23 mouse cellular contexts compared by ENCODE assay signal in genomic region chr10:62878056-62878455, GRCm38 (mm10). TPM values are rescaled to one million over a fixed set of nuclear protein-coding genes. Genes with fewer than 3 reads are reported as not detected.
A peak's percentile ranks its signal among the peaks of the same experiment; 100 is the strongest.
DNase-seq lines count a peak whose midpoint lies in the region; ATAC-seq and TF ChIP-seq lines count a peak whose summit lies in the region.
"Had no signal": no experiment of that assay in that cellular context is flagged by ENCODE, and none has a peak within 500 bp of the region (broad histone marks: within the 10 kb centered on the region; RNA-seq: fewer than 3 reads in every experiment).

No protein-coding gene starts in this region.

- TF ChIP-seq POLR2A in CH12.LX (IDR thresholded peaks at IDR 0.05; ENCODE audit: low read depth, low read length): no peak
- no peak for TF ChIP-seq POLR2A in ES-Bruce4 (IDR thresholded peaks at IDR 0.05; ENCODE audit: insufficient read depth, low read length)

- H3K27ac ChIP-seq in CH12.LX (ENCODE audit: insufficient read depth, low read depth) (no peak overlapping the region), ES-Bruce4 (ENCODE audit: insufficient read depth, low read length) (0 out of 2 replicates have a peak overlapping the region, but pooled peaks have one; percentile 5)
- no peak overlapping the region for H3K27ac ChIP-seq in forebrain, embryonic 14.5 days (ENCODE audit: low read depth, low read length)
- H3K27ac ChIP-seq: embryonic facial prominence, embryonic 10.5 days; embryonic facial prominence, embryonic 12.5 days; forebrain, embryonic 13.5 days had no signal

- ATAC-seq in forebrain, embryonic 14.5 days: no peak
- ATAC-seq: activated CD4-positive, CD25-positive, alpha-beta regulatory T cell, adult 4 months; CD4-positive, CD25-positive, alpha-beta regulatory T cell, adult 4 months; forebrain, embryonic 13.5 days; forebrain, embryonic 16.5 days; Patski had no signal

- in situ Hi-C loops in CH12.LX (cut with MboI; ENCODE audit: low pct_ligation_motif_present, low pct_unique_long_range_greater_than_20kb, low sequenced_read_pairs): no loop called here

- dilution Hi-C loops in CH12.LX (cut with MboI; ENCODE audit: extremely low pct_ligation_motif_present, extremely low pct_unique_long_range_greater_than_20kb, low sequenced_read_pairs): no loop called here

- no peaks in the 10 kb centered on the region for H3K36me3 ChIP-seq in CH12.LX (replicated peaks in 1 of 2; ENCODE audit: control insufficient read depth in 1 of 2, insufficient read depth in 1 of 2, low read length in 1 of 2)
- peaks cover 88% of the 10 kb centered on the region for H3K36me3 ChIP-seq in ES-Bruce4 (ENCODE audit: control insufficient read depth, insufficient read depth, low read length, poor library complexity, severe bottlenecking)
- H3K36me3 ChIP-seq in forebrain, embryonic 14.5 days (ENCODE audit: control insufficient read depth, insufficient read depth, low read length): peaks cover 11% of the 10 kb centered on the region
- H3K36me3 ChIP-seq: G1E had no signal

- WGBS in forebrain, embryonic 14.5 days: 89% methylated on average over 13 of the region's 13 CpGs

- H3K4me3 ChIP-seq in CH12.LX (replicated peaks in 1 of 3; ENCODE audit: low read depth in 2 of 3, low read length in 2 of 3, poor library complexity in 1 of 3) (peak overlapping the region in 1 of 3 experiments; percentile 16), ES-Bruce4 (ENCODE audit: low read depth, low read length) (peak overlapping the region; percentile 3; the same call in 1 of the 2 replicates)
- no peak overlapping the region for H3K4me3 ChIP-seq in forebrain, embryonic 14.5 days (ENCODE audit: low read depth, low read length)
- H3K4me3 ChIP-seq: embryonic facial prominence, embryonic 10.5 days; embryonic facial prominence, embryonic 12.5 days; forebrain, embryonic 13.5 days had no signal

- peaks cover 11 to 41% of the 10 kb centered on the region in 2 experiments for H3K4me1 ChIP-seq in CH12.LX (ENCODE audit: control insufficient read depth in 1 of 2, insufficient read depth in 2 of 2)
- H3K4me1 ChIP-seq in ES-Bruce4 (ENCODE audit: control insufficient read depth, insufficient read depth, low read length): no peaks in the 10 kb centered on the region
- H3K4me1 ChIP-seq in forebrain, embryonic 14.5 days (ENCODE audit: control insufficient read depth, insufficient read depth, low read length): no peaks in the 10 kb centered on the region
- H3K4me1 ChIP-seq: embryonic facial prominence, embryonic 10.5 days; embryonic facial prominence, embryonic 12.5 days; forebrain, embryonic 13.5 days had no signal

- DNase-seq in A20 (ENCODE audit: low read depth, low spot score): peak; percentile 63
- DNase-seq in CH12.LX (ENCODE audit: extremely low read depth): no peak
- DNase-seq in layer of hippocampus, adult 9-10 months (ENCODE audit: low spot score): no peak
- no peak for DNase-seq in forebrain, embryonic 14.5 days (ENCODE audit: low spot score)
- no peak for DNase-seq in layer of hippocampus, postnatal 36 days
- DNase-seq: adrenal gland, adult 8-10 months; adrenal gland, postnatal 14 days; adrenal gland, postnatal 36 days; B cell, adult 2 months; cerebellum, adult 11-12 months; cerebellum, adult 2 months; cerebellum, adult 9-10 months; cerebellum, postnatal 10 days; cerebellum, postnatal 25 days had no signal

- no peak for TF ChIP-seq RAD21 in CH12.LX (IDR thresholded peaks at IDR 0.05; ENCODE audit: low read depth, low read length)

- TF ChIP-seq CTCF in CH12.LX (conservative IDR thresholded peaks at IDR 0.05 in 1 of 2, IDR thresholded peaks at IDR 0.05 in 1 of 2; ENCODE audit: low read depth in 2 of 2, low read length in 2 of 2) (no peak; a peak in 1 of 4 replicates), ES-Bruce4 (IDR thresholded peaks at IDR 0.05; ENCODE audit: low read depth, low read length) (no peak)

- H3K27me3 ChIP-seq in CH12.LX (replicated peaks) (no peaks in the 10 kb centered on the region), ES-Bruce4 (ENCODE audit: control insufficient read depth, insufficient read depth, low read length, poor library complexity, severe bottlenecking) (no peaks in the 10 kb centered on the region)
- no peaks in the 10 kb centered on the region for H3K27me3 ChIP-seq in forebrain, embryonic 14.5 days (replicated peaks; ENCODE audit: control insufficient read depth, insufficient read depth, low read length)
- H3K27me3 ChIP-seq: embryonic facial prominence, embryonic 12.5 days; forebrain, embryonic 13.5 days; Patski had no signal

- H3K4me2 ChIP-seq in CH12.LX (ENCODE audit: insufficient read depth, low read depth, poor library complexity, severe bottlenecking): 0 out of 2 replicates have a peak overlapping the region, but pooled peaks have one; percentile 3
- no peak overlapping the region for H3K4me2 ChIP-seq in forebrain, embryonic 14.5 days (ENCODE audit: low read length)
- H3K4me2 ChIP-seq: embryonic facial prominence, embryonic 12.5 days; forebrain, embryonic 13.5 days had no signal

- H3K9me3 ChIP-seq in CH12.LX (replicated peaks; ENCODE audit: low read length) (no peaks in the 10 kb centered on the region), ES-Bruce4 (replicated peaks; ENCODE audit: control insufficient read depth, insufficient read depth, low read length, poor library complexity, severe bottlenecking) (no peaks in the 10 kb centered on the region)
- H3K9me3 ChIP-seq in forebrain, embryonic 14.5 days (replicated peaks; ENCODE audit: control insufficient read depth, low read length): no peaks in the 10 kb centered on the region
- H3K9me3 ChIP-seq: embryonic facial prominence, embryonic 10.5 days; embryonic facial prominence, embryonic 12.5 days; forebrain, embryonic 13.5 days; G1E had no signal

- TF ChIP-seq EP300 in CH12.LX (IDR thresholded peaks at IDR 0.05; ENCODE audit: low read length) (no peak), ES-Bruce4 (IDR thresholded peaks at IDR 0.05; ENCODE audit: insufficient read depth, low read depth, low read length) (no peak)

- H3K9ac ChIP-seq in CH12.LX (ENCODE audit: insufficient read depth, low read depth) (no peak overlapping the region), ES-Bruce4 (ENCODE audit: low read depth, poor library complexity, severe bottlenecking) (no peak overlapping the region)
- H3K9ac ChIP-seq in forebrain, embryonic 14.5 days (ENCODE audit: low read length): no peak overlapping the region
- H3K9ac ChIP-seq: embryonic facial prominence, embryonic 12.5 days; forebrain, embryonic 13.5 days had no signal

- H3K79me2 ChIP-seq in CH12.LX (replicated peaks; ENCODE audit: control insufficient read depth, extremely low read depth, insufficient read depth, poor library complexity, severe bottlenecking): no peaks in the 10 kb centered on the region

TF ChIP-seq in CH12.LX, 34 proteins besides CTCF, POLR2A, EP300 and RAD21:
- TF ChIP-seq MXI1 (IDR thresholded peaks at IDR 0.05; ENCODE audit: low read depth, low read length) (no peak), GABPA (IDR thresholded peaks at IDR 0.05; ENCODE audit: insufficient replicate concordance, low read depth, low read length) (no peak), PAX5 (IDR thresholded peaks at IDR 0.05; ENCODE audit: low read length) (no peak), ELF1 (IDR thresholded peaks at IDR 0.05; ENCODE audit: low read depth, low read length) (no peak), SMC3 (IDR thresholded peaks at IDR 0.05; ENCODE audit: low read depth, low read length) (no peak), KAT2A (IDR thresholded peaks at IDR 0.05; ENCODE audit: insufficient replicate concordance, low read length) (no peak), TBP (conservative IDR thresholded peaks at IDR 0.05; ENCODE audit: low read depth, low read length) (no peak), ZC3H11A (IDR thresholded peaks at IDR 0.05; ENCODE audit: low read depth, low read length) (no peak), MYC (IDR thresholded peaks at IDR 0.05; ENCODE audit: low read depth, low read length) (no peak)

RNA-seq across cellular contexts. Expression of gene Tet1, which starts 30.7 kb away (rescaled TPM):
- total RNA-seq in CH12.LX (2012; rRNA removed): 0.50 and 0.55 TPM in 2 replicates
- total RNA-seq in CH12.LX (2014; rRNA removed): 0.23 and 0.31 TPM in 2 replicates
- polyA plus RNA-seq in CH12.LX (2012; ENCODE audit: insufficient read length, low read depth): 0.34 and 0.60 TPM in 2 replicates
- polyA plus RNA-seq in ES-Bruce4 (2011; ENCODE audit: insufficient read depth, insufficient read length, low read depth, missing spikeins): 231 and 239 TPM in 2 replicates
- 25.0 and 38.1 TPM in 2 replicates for polyA plus RNA-seq in forebrain, embryonic 14.5 days (2014; fragmentation: Nextera tagmentation; extraction: Ambion mirVana)
- 10 to 100 TPM; 17.0 to 19.4 TPM for total RNA-seq in layer of hippocampus, postnatal 36 days (2021)
- polyA plus RNA-seq: G1E had no signal

RNA-seq across cellular contexts. Expression of gene Slc25a16, which starts 42.4 kb away (rescaled TPM):
- total RNA-seq in CH12.LX (2012; rRNA removed): 9.8 and 12.0 TPM in 2 replicates
- total RNA-seq in CH12.LX (2014; rRNA removed): 27.0 TPM in 2 replicates
- 12.1 and 16.8 TPM in 2 replicates for polyA plus RNA-seq in CH12.LX (2012; ENCODE audit: insufficient read length, low read depth)
- 11.3 and 11.6 TPM in 2 replicates for polyA plus RNA-seq in ES-Bruce4 (2011; ENCODE audit: insufficient read depth, insufficient read length, low read depth, missing spikeins)
- 16.7 and 17.1 TPM in 2 replicates for polyA plus RNA-seq in forebrain, embryonic 14.5 days (2014; fragmentation: Nextera tagmentation; extraction: Ambion mirVana)
- 10 to 100 TPM; 34.9 to 41.6 TPM for total RNA-seq in layer of hippocampus, postnatal 36 days (2021)

Comparison
In these comparisons a context has a peak if more than half of its experiments do, and no peak if none do; other contexts are left out.
1. RNA of gene Tet1, which starts 30.7 kb away (polyA plus RNA-seq): 231 to 239 TPM in ES-Bruce4 and 25.0 to 38.1 TPM in forebrain, embryonic 14.5 days; 0.34 to 0.60 TPM in CH12.LX; every median in the first group is over 10 times any median in the second.